Mouse (Mus musculus) testis, adult 2 months (tissue): ENCODE measurements at regions not wholly inside any gene's neighbourhood (a gene's known extent, or its start where the extent isn't known, plus 50 kb on each side); places are given as distances from the start of the nearest gene placed in this dataset.

Source experiments
- CTCF ChIP-seq: fragments of 200-500 bp; IDR thresholded peaks from 2 replicates; pipeline ENCODE4 v1.5.1; 2012; ENCODE audit warnings: low read depth, mild to moderate bottlenecking, inconsistent platforms, low read length, moderate library complexity; ENCODE audit not compliant: control insufficient read depth, insufficient read depth, insufficient replicate concordance
- POLR2A ChIP-seq: fragments of 200-500 bp; IDR thresholded peaks from 2 replicates; pipeline ENCODE4 v1.6.1; 2012; ENCODE audit warnings: low read depth, mild to moderate bottlenecking, inconsistent platforms, low read length, moderate library complexity; ENCODE audit not compliant: control insufficient read depth

- TF ChIP-seq CTCF (no peak), POLR2A (no peak)
Observed at GRCm38 (mm10) chr15:59201894-59202670, 313.0 kb downstream of the Gm49356 start.
